Mouse (Mus musculus): ENCODE data around the gene Szt2.
A peak's percentile ranks its signal among the peaks of the same experiment; 100 is the strongest.

DNA sequence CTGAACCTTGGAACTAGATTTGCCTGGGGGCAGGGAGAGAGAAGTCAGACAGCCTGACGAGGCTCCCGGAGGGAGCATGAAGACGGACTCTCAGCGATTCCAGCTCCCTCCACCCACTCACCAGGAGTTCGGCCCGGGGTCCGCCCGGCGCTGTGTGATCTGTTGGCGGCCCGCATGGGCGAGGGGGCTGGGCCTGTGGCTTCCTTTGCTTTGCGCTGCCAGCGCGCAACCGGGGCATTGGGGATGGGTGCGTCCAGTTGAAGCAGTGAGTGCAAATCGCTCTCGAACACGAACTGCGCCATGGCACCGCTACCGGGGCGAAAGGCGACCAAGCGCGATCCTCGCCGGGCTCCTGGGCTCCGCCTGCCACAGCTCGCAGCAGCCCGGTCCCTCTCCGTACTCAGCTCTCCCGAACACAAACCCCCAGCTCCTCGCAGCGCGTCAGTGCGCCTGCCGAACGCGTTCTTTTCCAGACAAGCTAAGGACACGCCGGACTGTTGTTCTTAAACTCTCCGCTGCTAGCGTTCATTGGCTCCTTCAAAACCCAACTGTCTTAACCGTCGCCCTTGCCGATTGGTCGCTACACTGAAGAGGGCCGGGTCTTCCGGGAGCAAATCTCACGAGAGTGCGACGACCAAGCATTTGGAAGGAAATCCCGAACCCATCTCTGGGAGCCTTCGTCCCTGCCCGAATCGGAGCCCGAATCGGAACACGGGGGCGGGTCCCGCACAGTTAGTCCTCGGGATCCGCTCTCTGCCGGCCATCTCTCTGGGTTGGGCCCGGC lies 27.9 kb upstream of the Szt2 start, which contains the start of gene Cdc20:
- no peak for TF ChIP-seq EP300 (IDR thresholded peaks at IDR 0.05)
- peak; percentile 27 for TF ChIP-seq CTCF (IDR thresholded peaks at IDR 0.05)
